In genomic region chr1:33739302-33739701, GRCm38 (mm10) we compare ENCODE assay signal across 8 mouse cellular contexts. TPM values are rescaled to one million over a fixed set of nuclear protein-coding genes. Genes with fewer than 3 reads are reported as not detected.
DNase-seq lines count a peak whose midpoint lies in the region; ATAC-seq and TF ChIP-seq lines count a peak whose summit lies in the region.

No protein-coding gene starts in this region.

- peaks cover 55% of the 10 kb centered on the region for H3K36me3 ChIP-seq in heart, embryonic 10.5 days
- H3K36me3 ChIP-seq in limb, embryonic 14.5 days (ENCODE audit: control insufficient read depth, insufficient read depth, low read length), result peaks cover 78% of the 10 kb centered on the region
- H3K36me3 ChIP-seq in midbrain, embryonic 16.5 days (ENCODE audit: control insufficient read depth, insufficient read depth, low read length), result peaks cover 22% of the 10 kb centered on the region

- no peaks in the 10 kb centered on the region for H3K27me3 ChIP-seq in heart, embryonic 10.5 days (ENCODE audit: insufficient read depth, poor library complexity, severe bottlenecking)
- H3K27me3 ChIP-seq in limb, embryonic 14.5 days (ENCODE audit: control insufficient read depth, insufficient read depth, low read length), result no peaks in the 10 kb centered on the region
- H3K27me3 ChIP-seq in midbrain, embryonic 16.5 days (ENCODE audit: control insufficient read depth, insufficient read depth, low read depth, low read length), result no peaks in the 10 kb centered on the region

- H3K4me1 ChIP-seq in heart, embryonic 10.5 days, result no peaks in the 10 kb centered on the region
- H3K4me1 ChIP-seq in limb, embryonic 14.5 days (ENCODE audit: control insufficient read depth, insufficient read depth, low read length), result no peaks in the 10 kb centered on the region
- no peaks in the 10 kb centered on the region for H3K4me1 ChIP-seq in midbrain, embryonic 16.5 days (ENCODE audit: control insufficient read depth, insufficient read depth, low read length)

- 42% methylated on average over 12 of the region's 12 CpGs for WGBS in heart, embryonic 10.5 days
- WGBS in limb, embryonic 14.5 days, result 27% methylated on average over 12 of the region's 12 CpGs
- WGBS in midbrain, embryonic 16.5 days, result 27% methylated on average over 12 of the region's 12 CpGs

- peak; percentile 78 for DNase-seq in heart, adult 8-10 months (ENCODE audit: low spot score)
- no peak for DNase-seq in heart, embryonic 10.5 days (ENCODE audit: low spot score)
- peak; percentile 79 to 83 for DNase-seq in cerebellum, postnatal 4 days (ENCODE audit: low spot score in 2 of 2)
- DNase-seq in gastrocnemius, postnatal 10 days, result peak; percentile 88
- DNase-seq in kidney, adult 8-10 months, result peak; percentile 55 to 83
- DNase-seq in limb, embryonic 14.5 days (ENCODE audit: low spot score), result peak; percentile 82
- peak; percentile 45 to 76 for DNase-seq in spleen, postnatal 14 days (ENCODE audit: low spot score in 2 of 2)

- H3K27ac ChIP-seq in heart, embryonic 10.5 days, result no peak overlapping the region
- H3K27ac ChIP-seq in limb, embryonic 14.5 days (replicated peaks; ENCODE audit: low read depth, low read length), result no peak overlapping the region
- no peak overlapping the region for H3K27ac ChIP-seq in midbrain, embryonic 16.5 days (ENCODE audit: low read length)

- ATAC-seq in limb, embryonic 14.5 days (ENCODE audit: low FRiP score, low read depth), result peak; percentile 80
- peak; percentile 90 for ATAC-seq in midbrain, embryonic 16.5 days

- H3K9me3 ChIP-seq in heart, embryonic 10.5 days, result no peaks in the 10 kb centered on the region
- no peaks in the 10 kb centered on the region for H3K9me3 ChIP-seq in limb, embryonic 14.5 days (ENCODE audit: control insufficient read depth, low read length)
- H3K9me3 ChIP-seq in midbrain, embryonic 16.5 days (replicated peaks; ENCODE audit: control insufficient read depth, low read length, poor library complexity, severe bottlenecking), result no peaks in the 10 kb centered on the region

- H3K4me2 ChIP-seq in limb, embryonic 14.5 days (replicated peaks; ENCODE audit: low read depth, low read length, severe bottlenecking), result no peak overlapping the region
- H3K4me2 ChIP-seq in midbrain, embryonic 16.5 days (ENCODE audit: low read length), result no peak overlapping the region

- TF ChIP-seq POLR2A in limb, embryonic 14.5 days (IDR thresholded peaks at IDR 0.05; ENCODE audit: borderline replicate concordance, extremely low read depth, insufficient read depth, insufficient read length), result no peak

- no peak overlapping the region for H3K4me3 ChIP-seq in heart, embryonic 10.5 days
- H3K4me3 ChIP-seq in limb, embryonic 14.5 days (replicated peaks; ENCODE audit: low read length), result no peak overlapping the region
- H3K4me3 ChIP-seq in midbrain, embryonic 16.5 days (ENCODE audit: low read depth, low read length), result no peak overlapping the region

- H3K9ac ChIP-seq in limb, embryonic 14.5 days (ENCODE audit: low read depth, low read length, severe bottlenecking), result no peak overlapping the region
- H3K9ac ChIP-seq in midbrain, embryonic 16.5 days (ENCODE audit: low read depth, low read length), result 0 out of 2 replicates have a peak overlapping the region, but pooled peaks have one; percentile 48

RNA-seq across cellular contexts. Expression of gene Bag2, which starts 18.3 kb away (rescaled TPM):
- total RNA-seq in heart, adult 8-10 months (2022), result 10 to 100 TPM; 34.4 to 43.4 (median 38.5) TPM
- polyA plus RNA-seq in heart, embryonic 10.5 days (2016; fragmentation: Nextera tagmentation; extraction: Ambion mirVana), result 104 and 115 TPM in 2 replicates
- 10 to 100 TPM; 27.2 to 27.6 TPM for total RNA-seq in gastrocnemius, postnatal 10 days (2021)
- 39.1 and 41.3 TPM in 2 replicates for polyA plus RNA-seq in limb, embryonic 14.5 days (2012; rRNA removed)
- polyA plus RNA-seq in limb, embryonic 14.5 days (2014; fragmentation: Nextera tagmentation; extraction: Ambion mirVana), result 49.0 and 49.9 TPM in 2 replicates
- 22.5 and 23.0 TPM in 2 replicates for polyA plus RNA-seq in midbrain, embryonic 16.5 days (2015; fragmentation: Nextera tagmentation; extraction: Ambion mirVana)

RNA-seq across cellular contexts. Expression of gene Rab23, which starts 19.6 kb away (rescaled TPM):
- total RNA-seq in heart, adult 8-10 months (2022), result 10 to 100 TPM in 1 of 4 experiments, 1 to 10 TPM in 3; 6.2 to 10.6 (median 6.8) TPM
- polyA plus RNA-seq in heart, embryonic 10.5 days (2016; fragmentation: Nextera tagmentation; extraction: Ambion mirVana), result 16.1 and 18.1 TPM in 2 replicates
- total RNA-seq in gastrocnemius, postnatal 10 days (2021), result 10 to 100 TPM in 1 of 2 experiments, 1 to 10 TPM in 1; 8.1 to 14.4 TPM
- 22.4 and 24.6 TPM in 2 replicates for polyA plus RNA-seq in limb, embryonic 14.5 days (2012; rRNA removed)
- polyA plus RNA-seq in limb, embryonic 14.5 days (2014; fragmentation: Nextera tagmentation; extraction: Ambion mirVana), result 28.9 and 33.0 TPM in 2 replicates
- polyA plus RNA-seq in midbrain, embryonic 16.5 days (2015; fragmentation: Nextera tagmentation; extraction: Ambion mirVana), result 33.3 and 35.9 TPM in 2 replicates
